Mouse (Mus musculus) embryonic facial prominence, embryonic 12.5 days (tissue): Measurements from ENCODE around the gene Wfdc15b. TPM values are rescaled to one million over a fixed set of nuclear protein-coding genes. Genes with fewer than 3 reads are reported as not detected.
A peak's percentile ranks its signal among the peaks of the same experiment; 100 is the strongest.

Source experiments
- ATAC-seq: fragments of 200-750 bp; cut with Nextera tagmentation; 2 replicates; pipeline ENCODE4 v1.8.0; 2017; ENCODE audit not compliant: insufficient number of reproducible peaks, insufficient read depth, low FRiP score, low TSS enrichment
- H3K27ac ChIP-seq: fragments of 300-500 bp; sonication (generic); 2 replicates; pipeline ENCODE4 v1.5.1; 2016; ENCODE audit warnings: mild to moderate bottlenecking
- H3K27me3 ChIP-seq: fragments of 300-500 bp; sonication (generic); 2 replicates; pipeline ENCODE4 v1.6.1; 2016; ENCODE audit warnings: mild to moderate bottlenecking, moderate library complexity
- H3K36me3 ChIP-seq: fragments of 300-500 bp; sonication (generic); 2 replicates; pipeline ENCODE4 v1.6.1; 2016; ENCODE audit warnings: mild to moderate bottlenecking
- H3K4me1 ChIP-seq: fragments of 300-500 bp; sonication (generic); 2 replicates; pipeline ENCODE4 v1.6.1; 2016
- H3K4me2 ChIP-seq: fragments of 300-500 bp; sonication (generic); replicated peaks from 2 replicates; pipeline ENCODE4 v1.6.1; 2016; ENCODE audit warnings: mild to moderate bottlenecking, moderate library complexity
- H3K4me3 ChIP-seq: fragments of 300-500 bp; sonication (generic); 2 replicates; pipeline ENCODE4 v1.5.1; 2016; ENCODE audit warnings: mild to moderate bottlenecking
- H3K9ac ChIP-seq: fragments of 300-500 bp; sonication (generic); 2 replicates; pipeline ENCODE4 v1.6.1; 2016; ENCODE audit warnings: mild to moderate bottlenecking, moderate library complexity
- H3K9me3 ChIP-seq: fragments of 300-500 bp; sonication (generic); 2 replicates; pipeline ENCODE4 v1.6.1; 2016; ENCODE audit warnings: mild to moderate bottlenecking, moderate library complexity
- WGBS: fragments of 180-500 bp; shearing (Covaris S2); methylation state at CpG from one replicate; pipeline ENCODE4 v1.1.7; 2016; 5-methylcytosine and 5-hydroxymethylcytosine counted together
- polyA plus RNA-seq: library from polyadenylated mRNA; unstranded; fragments of >200 nt; fragmentation: Nextera tagmentation; extraction: Ambion mirVana; gene quantifications from 2 replicates; pipeline ENCODE4 v1.2.1, GENCODE M21; 2016

The Wfdc15b gene
- polyA plus RNA-seq, 1 experiment from 2014 or later = not detected

DNA sequence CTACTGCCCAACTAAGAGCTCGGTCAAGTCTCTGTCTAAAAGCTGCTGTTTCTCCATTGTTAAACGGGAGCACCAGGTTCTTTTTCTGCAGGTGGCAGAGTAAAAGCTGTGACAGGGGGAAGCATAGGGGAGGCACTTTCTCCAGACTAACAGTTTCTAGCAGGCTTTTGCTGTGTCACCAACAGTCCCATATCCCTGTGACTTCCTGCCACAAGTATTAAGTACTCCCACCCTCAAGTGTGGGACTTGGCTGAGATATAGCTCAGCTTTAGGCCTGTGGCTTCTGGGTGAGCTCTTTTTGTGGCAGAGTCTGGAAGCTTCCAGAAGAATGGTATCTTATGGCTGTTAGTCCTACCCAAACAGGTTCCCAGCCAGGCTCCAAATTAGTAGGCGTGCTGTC lies 45.6 kb downstream of the Wfdc15b start:
- no peak for ATAC-seq
- H3K9ac ChIP-seq = no peak overlapping the region
- 78% methylated on average over 3 of the region's 3 CpGs for WGBS
- no peak overlapping the region for H3K4me2 ChIP-seq
- H3K4me1 ChIP-seq = peaks cover 9% of the 10 kb centered on the region
- H3K36me3 ChIP-seq = no peaks in the 10 kb centered on the region
- peaks cover 27% of the 10 kb centered on the region for H3K27me3 ChIP-seq
- no peak overlapping the region for H3K27ac ChIP-seq
- no peaks in the 10 kb centered on the region for H3K9me3 ChIP-seq
- H3K4me3 ChIP-seq = no peak overlapping the region

DNA sequence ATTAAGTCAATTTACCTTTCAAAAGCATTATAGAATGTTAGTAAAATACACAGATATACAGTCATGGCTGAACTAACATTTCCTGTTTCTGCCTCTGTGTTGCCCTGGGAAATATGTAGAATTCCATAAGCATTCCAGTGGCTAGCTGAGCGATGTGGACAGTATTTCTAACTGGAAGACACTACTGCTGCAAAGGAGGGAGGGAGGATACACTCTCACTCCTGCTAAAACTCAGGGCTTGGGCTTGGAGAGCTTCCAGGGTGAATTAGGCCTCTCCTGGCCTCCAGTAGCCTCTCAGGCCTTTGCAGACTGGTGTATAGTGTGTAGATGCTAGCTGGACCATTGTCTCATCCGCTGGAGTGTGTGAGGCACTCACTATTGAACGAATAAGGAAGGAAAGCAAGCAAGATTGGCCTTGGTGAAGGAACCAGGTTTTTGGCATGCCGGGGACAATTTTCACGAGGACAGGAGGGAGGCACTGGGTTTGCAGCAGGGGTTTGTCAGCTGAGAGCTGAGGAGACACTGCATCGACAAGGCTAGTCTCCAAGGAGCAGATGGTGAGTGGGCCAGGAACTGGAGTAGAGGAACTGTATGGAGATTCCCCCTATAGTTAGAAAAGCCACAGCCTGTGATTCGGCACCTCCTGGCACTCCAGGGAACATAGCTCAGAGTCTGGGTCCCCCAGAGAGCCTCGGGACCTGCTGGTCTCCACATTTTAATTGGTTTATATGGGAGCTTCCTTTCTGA lies 46.6 kb downstream of the Wfdc15b start:
- H3K9ac ChIP-seq = no peak overlapping the region

GRCm38 (mm10) chr2:164173394-164173793 lies 48.1 kb downstream of the Wfdc15b start:
- H3K4me2 ChIP-seq = no peak overlapping the region
- H3K9me3 ChIP-seq = no peaks in the 10 kb centered on the region
- peaks cover 52% of the 10 kb centered on the region for H3K27me3 ChIP-seq
- no peak overlapping the region for H3K4me3 ChIP-seq
- H3K36me3 ChIP-seq = no peaks in the 10 kb centered on the region
- peaks cover 13% of the 10 kb centered on the region for H3K4me1 ChIP-seq
- H3K9ac ChIP-seq = no peak overlapping the region
- no peak overlapping the region for H3K27ac ChIP-seq
- no peak for ATAC-seq
- 57% methylated on average over 3 of the region's 3 CpGs for WGBS

More for the DNA sequence above, 46.6 kb downstream of the Wfdc15b start:
- H3K4me3 ChIP-seq = no peak overlapping the region
- no peak overlapping the region for H3K27ac ChIP-seq
- no peak for ATAC-seq
- H3K27me3 ChIP-seq = peaks cover 38% of the 10 kb centered on the region
- H3K4me1 ChIP-seq = peaks cover 11% of the 10 kb centered on the region
- 72% methylated on average over 8 of the region's 8 CpGs for WGBS
- no peak overlapping the region for H3K4me2 ChIP-seq
- no peaks in the 10 kb centered on the region for H3K36me3 ChIP-seq
- H3K9me3 ChIP-seq = no peaks in the 10 kb centered on the region

- WGBS = 3% methylated on average over 29 of the region's 29 CpGs
- Histone ChIP-seq H3K36me3 (no peaks in the 10 kb centered on the region), H3K4me3 (peak within 1 kb of the TSS; percentile 41), H3K4me1 (peaks cover 18% of the 10 kb centered on the region), H3K4me2 (peak within 1 kb of the TSS; percentile 75), H3K27ac (no peak within 1 kb of the TSS), H3K9ac (peak within 1 kb of the TSS; percentile 44; the same call in 1 of the 2 replicates), H3K27me3 (peaks cover 72% of the 10 kb centered on the region), H3K9me3 (no peaks in the 10 kb centered on the region)
- no peak for ATAC-seq
Observed at GRCm38 (mm10) chr2:164170902-164171301, 50.6 kb downstream of the Wfdc15b start, which contains the start of gene Kcns1. Gene Kcns1, minus strand, starts transcription at chr2:164171113.

DNA sequence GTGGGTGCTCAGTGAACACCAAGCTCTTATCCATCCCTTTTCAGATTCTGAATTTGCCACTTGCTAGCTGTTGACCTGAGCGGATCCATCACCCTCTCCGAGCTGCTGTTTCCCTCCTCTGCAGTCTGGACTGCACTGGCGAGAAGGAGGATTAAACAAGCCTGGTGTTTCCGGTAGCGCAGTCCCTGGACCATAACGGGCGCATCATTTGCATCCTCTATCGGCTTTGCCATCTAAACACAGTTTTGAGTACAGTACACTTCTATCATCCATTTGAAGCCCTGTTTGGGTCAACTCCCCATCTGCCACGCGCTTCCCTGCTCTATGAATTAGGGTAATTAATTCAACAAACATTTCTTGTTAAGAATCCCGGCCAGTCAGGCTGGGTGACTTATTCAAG lies 51.1 kb downstream of the Wfdc15b start:
- H3K4me1 ChIP-seq = peaks cover 18% of the 10 kb centered on the region
- H3K27ac ChIP-seq = no peak overlapping the region
- peak overlapping the region; percentile 75 for H3K4me2 ChIP-seq
- H3K4me3 ChIP-seq = no peak overlapping the region
- no peaks in the 10 kb centered on the region for H3K36me3 ChIP-seq
- H3K9me3 ChIP-seq = no peaks in the 10 kb centered on the region
- ATAC-seq = no peak
- H3K27me3 ChIP-seq = peaks cover 78% of the 10 kb centered on the region
- H3K9ac ChIP-seq = no peak overlapping the region
- WGBS = 3% methylated on average over 11 of the region's 11 CpGs

- peak overlapping the region; percentile 65 for H3K4me2 ChIP-seq
- peak overlapping the region; percentile 38 for H3K4me3 ChIP-seq
- no peaks in the 10 kb centered on the region for H3K36me3 ChIP-seq
- H3K4me1 ChIP-seq = peaks cover 14% of the 10 kb centered on the region
- H3K9me3 ChIP-seq = no peaks in the 10 kb centered on the region
- H3K9ac ChIP-seq = 0 out of 2 replicates have a peak overlapping the region, but pooled peaks have one; percentile 33
- no peak overlapping the region for H3K27ac ChIP-seq
- WGBS = 13% methylated on average over 42 of the region's 42 CpGs
- no peak for ATAC-seq
- peaks cover 73% of the 10 kb centered on the region for H3K27me3 ChIP-seq
Observed at GRCm38 (mm10) chr2:164168571-164168946, 52.9 kb downstream of the Wfdc15b start.

- H3K9ac ChIP-seq = peak overlapping the region; percentile 33; the same call in 1 of the 2 replicates
- H3K36me3 ChIP-seq = no peaks in the 10 kb centered on the region
- 10% methylated on average over 90 of the region's 90 CpGs for WGBS
- peak overlapping the region; percentile 65 for H3K4me2 ChIP-seq
- peak overlapping the region; percentile 38 for H3K4me3 ChIP-seq
- no peaks in the 10 kb centered on the region for H3K9me3 ChIP-seq
- ATAC-seq = 0 out of 2 replicates have a peak, but pooled peaks have one; percentile 30
- peaks cover 69% of the 10 kb centered on the region for H3K27me3 ChIP-seq
- no peak overlapping the region for H3K27ac ChIP-seq
- peaks cover 14% of the 10 kb centered on the region for H3K4me1 ChIP-seq
Observed at GRCm38 (mm10) chr2:164167752-164168570, 53.5 kb downstream of the Wfdc15b start.

GRCm38 (mm10) chr2:164164941-164165340 lies 56.5 kb downstream of the Wfdc15b start:
- Histone ChIP-seq H3K4me2 (no peak overlapping the region), H3K9ac (no peak overlapping the region), H3K4me1 (peaks cover 7% of the 10 kb centered on the region), H3K27me3 (peaks cover 47% of the 10 kb centered on the region), H3K4me3 (no peak overlapping the region), H3K9me3 (no peaks in the 10 kb centered on the region), H3K36me3 (no peaks in the 10 kb centered on the region), H3K27ac (no peak overlapping the region)
- WGBS = 96% methylated on average over 5 of the region's 5 CpGs
- ATAC-seq = no peak

Other genes with a start within 250 kb of the Wfdc15b start
- gene Ywhab, start 226.7 kb downstream of the Wfdc15b start, polyA plus RNA-seq = 327 and 340 TPM in 2 replicates
- gene Pabpc1l, start 196.2 kb downstream of the Wfdc15b start, polyA plus RNA-seq = 2.4 and 3.5 TPM in 2 replicates
- 24.2 and 25.4 TPM in 2 replicates for gene Stk4, start 151.3 kb downstream of the Wfdc15b start, polyA plus RNA-seq
- 58.9 and 63.3 TPM in 2 replicates for gene Tomm34, start 150.5 kb downstream of the Wfdc15b start, polyA plus RNA-seq
- gene Kcns1, start 50.5 kb downstream of the Wfdc15b start, polyA plus RNA-seq = 0.49 and 0.71 TPM in 2 replicates
- not detected in 2 replicates for gene Wfdc5, start 38.9 kb downstream of the Wfdc15b start, polyA plus RNA-seq
- 0.22 TPM in 1 of 2 replicates, not detected in the other for gene Wfdc12, start 31.1 kb downstream of the Wfdc15b start, polyA plus RNA-seq
- not detected in 2 replicates for gene Wfdc15a, start 21.5 kb downstream of the Wfdc15b start, polyA plus RNA-seq
- not detected in 2 replicates for gene Svs2, start 16.8 kb upstream of the Wfdc15b start, polyA plus RNA-seq
- not detected in 2 replicates for gene Svs3b, start 35.0 kb upstream of the Wfdc15b start, polyA plus RNA-seq
- gene Svs4, start 56.8 kb upstream of the Wfdc15b start, polyA plus RNA-seq = not detected in 2 replicates
- gene Svs3a, start 67.6 kb upstream of the Wfdc15b start, polyA plus RNA-seq = not detected in 2 replicates
- not detected in 2 replicates for gene Svs6, start 95.1 kb upstream of the Wfdc15b start, polyA plus RNA-seq
- not detected in 2 replicates for gene Svs5, start 111.1 kb upstream of the Wfdc15b start, polyA plus RNA-seq
- gene Slpi, start 167.4 kb upstream of the Wfdc15b start, polyA plus RNA-seq = 0.96 and 1.5 TPM in 2 replicates
- gene Rbpjl, start 181.5 kb upstream of the Wfdc15b start, polyA plus RNA-seq = 0.46 and 0.53 TPM in 2 replicates
- gene Matn4, start 183.5 kb upstream of the Wfdc15b start, polyA plus RNA-seq = 36.2 and 43.9 TPM in 2 replicates
- 42.6 and 44.4 TPM in 2 replicates for gene Sdc4, start 222.2 kb upstream of the Wfdc15b start, polyA plus RNA-seq
- 65.4 and 66.8 TPM in 2 replicates for gene Sys1, start 235.3 kb upstream of the Wfdc15b start, polyA plus RNA-seq
- gene Gm20458, start 239.3 kb upstream of the Wfdc15b start, polyA plus RNA-seq = 6.1 and 6.5 TPM in 2 replicates